Mouse (Mus musculus) lung, adult 2 months (tissue): ENCODE results near the gene Spag6.

ENCODE experiments used
- CTCF ChIP-seq: fragments of 200-500 bp; IDR thresholded peaks from 2 replicates; pipeline ENCODE4 v1.5.1; 2011; ENCODE audit warnings: mild to moderate bottlenecking, low read length, control low read depth; ENCODE audit not compliant: insufficient read depth
- POLR2A ChIP-seq: fragments of 200-500 bp; IDR thresholded peaks from 2 replicates; pipeline ENCODE4 v1.6.1; 2011; ENCODE audit warnings: low read depth, mild to moderate bottlenecking, control low read depth, low read length, borderline replicate concordance; ENCODE audit errors: extremely low read depth

DNA sequence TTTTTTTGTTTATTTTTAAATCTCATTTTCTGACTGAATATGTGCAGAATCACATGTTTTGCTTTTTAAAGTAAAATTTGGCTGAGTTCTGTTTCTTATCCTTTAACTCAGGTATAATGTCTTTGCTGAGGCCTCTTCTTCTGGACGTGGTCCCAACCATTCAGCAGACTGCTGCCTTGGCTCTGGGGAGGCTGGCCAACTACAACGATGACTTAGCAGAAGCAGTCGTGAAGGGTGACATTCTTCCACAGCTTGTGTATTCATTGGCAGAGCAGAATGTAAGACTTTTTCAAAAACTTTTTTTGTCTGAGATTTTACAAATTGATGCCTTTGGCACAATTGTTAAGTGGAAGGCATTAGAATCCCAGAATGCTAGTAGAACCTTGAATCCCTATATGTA lies 16.5 kb downstream of the Spag6 start:
- TF ChIP-seq POLR2A, result no peak
- TF ChIP-seq CTCF, result no peak
